Mouse (Mus musculus) brain, embryonic 14.5 days (tissue): Measurements from ENCODE around the gene Tsg101.

Experiments
- CTCF ChIP-seq: fragments of 200-500 bp; IDR thresholded peaks from 2 replicates; pipeline ENCODE4 v1.5.1; 2012; ENCODE audit warnings: inconsistent platforms, mild to moderate bottlenecking, moderate library complexity, borderline replicate concordance; ENCODE audit not compliant: insufficient read depth, insufficient read length; ENCODE audit errors: extremely low read depth
- POLR2A ChIP-seq: fragments of 200-500 bp; IDR thresholded peaks from 2 replicates; pipeline ENCODE4 v1.6.1; 2012; ENCODE audit warnings: mild to moderate bottlenecking, inconsistent platforms, borderline replicate concordance; ENCODE audit not compliant: poor library complexity, insufficient read depth, insufficient read length, severe bottlenecking; ENCODE audit errors: extremely low read depth

DNA sequence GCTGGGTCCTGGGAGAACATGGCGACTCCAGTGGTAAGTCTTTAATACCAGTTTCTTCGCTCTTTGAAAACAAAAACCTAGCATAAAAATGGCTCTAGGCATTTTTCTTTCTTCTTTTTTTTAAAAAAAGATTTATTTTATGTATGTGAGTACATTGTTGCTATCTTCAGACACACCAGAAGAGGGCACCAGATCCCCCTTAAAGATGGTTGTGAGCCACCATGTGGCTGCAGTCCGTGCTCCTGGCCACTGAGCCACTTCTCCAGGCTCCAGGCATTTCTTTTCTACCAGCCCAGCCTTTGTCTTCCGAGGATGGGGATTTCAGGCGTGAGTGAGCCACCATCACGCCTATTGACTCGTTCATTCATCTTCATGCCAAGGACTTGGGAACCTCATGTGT, 68.7 kb downstream of the Tsg101 start:
- TF ChIP-seq CTCF = no peak
- TF ChIP-seq POLR2A = no peak
